Mouse (Mus musculus): ENCODE data around the gene Arhgap30. TPM values are rescaled to one million over a fixed set of nuclear protein-coding genes. Genes with fewer than 3 reads are reported as not detected.

Gene Arhgap30
- polyA plus RNA-seq, 1 experiment from 2014 or later = 0.91 TPM

DNA sequence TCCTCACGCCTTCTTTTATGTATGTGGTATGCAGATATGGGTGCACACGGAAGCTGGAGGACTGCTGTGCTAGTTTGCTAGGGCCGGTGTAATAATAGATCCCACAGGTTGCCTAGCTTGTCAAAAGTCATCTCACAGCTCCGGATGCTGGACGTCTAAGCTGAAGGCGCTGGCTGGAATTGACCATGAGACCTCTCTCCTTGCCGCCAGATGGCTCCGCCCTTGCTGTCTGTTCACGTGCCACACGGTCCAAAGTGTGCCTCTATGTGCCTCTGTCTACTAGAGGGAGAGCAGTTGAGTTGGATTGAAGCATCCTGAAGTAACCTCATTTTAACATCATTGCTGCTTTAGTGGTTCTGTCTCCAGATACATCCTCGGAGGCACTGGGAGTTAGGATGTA lies 61.3 kb downstream of the Arhgap30 start:
- no peak overlapping the region for H3K4me2 ChIP-seq
- WGBS = 64% methylated on average over 11 of the region's 11 CpGs
- H3K36me3 ChIP-seq (ENCODE audit: insufficient read depth) = no peaks in the 10 kb centered on the region
- H3K4me3 ChIP-seq (ENCODE audit: low read depth, low read length) = no peak overlapping the region
- no peak for TF ChIP-seq CTCF (IDR thresholded peaks at IDR 0.05; ENCODE audit: low read depth)
- H3K9me3 ChIP-seq (ENCODE audit: low read depth, low read length) = no peaks in the 10 kb centered on the region
- ATAC-seq (ENCODE audit: insufficient read depth) = no peak
- H3K4me1 ChIP-seq (ENCODE audit: insufficient read depth) = peaks cover 14% of the 10 kb centered on the region; the same call in 1 of the 2 replicates
- no peak overlapping the region for H3K27ac ChIP-seq (ENCODE audit: low read depth)
- DNase-seq = no peak
- no peaks in the 10 kb centered on the region for H3K27me3 ChIP-seq (ENCODE audit: insufficient read depth, low read length)
- no peak overlapping the region for H3K9ac ChIP-seq

- Histone ChIP-seq H3K9me3 (ENCODE audit: low read depth, low read length) (no peaks in the 10 kb centered on the region), H3K4me3 (ENCODE audit: low read depth, low read length) (no peak overlapping the region), H3K4me1 (ENCODE audit: insufficient read depth) (peaks cover 14% of the 10 kb centered on the region; the same call in 1 of the 2 replicates), H3K4me2 (no peak overlapping the region), H3K27me3 (ENCODE audit: insufficient read depth, low read length) (no peaks in the 10 kb centered on the region), H3K9ac (no peak overlapping the region), H3K36me3 (ENCODE audit: insufficient read depth) (no peaks in the 10 kb centered on the region), H3K27ac (ENCODE audit: low read depth) (no peak overlapping the region)
- 69% methylated on average over 10 of the region's 10 CpGs for WGBS
- ATAC-seq (ENCODE audit: insufficient read depth) (no peak), DNase-seq (no peak)
- TF ChIP-seq CTCF (IDR thresholded peaks at IDR 0.05; ENCODE audit: low read depth) = no peak
Observed at GRCm38 (mm10) chr1:171451001-171451400, 62.2 kb downstream of the Arhgap30 start.

DNA sequence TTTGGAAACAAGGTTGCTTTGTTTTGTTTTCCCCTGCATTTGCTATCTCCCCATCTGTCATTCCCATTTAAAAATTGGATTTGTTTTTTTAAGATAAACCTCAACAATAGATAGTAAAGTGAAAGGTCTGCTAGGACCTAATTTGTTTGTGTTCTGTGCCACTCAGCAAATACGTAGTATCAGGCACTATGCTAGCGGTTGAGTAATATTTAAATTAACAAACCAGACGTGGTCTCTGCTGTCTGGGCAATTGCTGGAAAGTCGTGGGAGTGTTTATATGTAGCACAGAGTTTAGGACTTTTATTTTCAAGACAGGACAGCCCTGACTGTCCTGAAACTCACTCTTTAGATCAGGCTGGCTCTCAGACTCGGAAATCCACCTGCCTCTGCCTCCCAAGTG lies 63.8 kb downstream of the Arhgap30 start:
- ATAC-seq (ENCODE audit: insufficient read depth) (no peak), DNase-seq (no peak)
- H3K9ac ChIP-seq = no peak overlapping the region
- H3K9me3 ChIP-seq (ENCODE audit: low read depth, low read length) = no peaks in the 10 kb centered on the region
- H3K4me3 ChIP-seq (ENCODE audit: low read depth, low read length) = no peak overlapping the region
- no peak for TF ChIP-seq CTCF (IDR thresholded peaks at IDR 0.05; ENCODE audit: low read depth)
- H3K27me3 ChIP-seq (ENCODE audit: insufficient read depth, low read length) = no peaks in the 10 kb centered on the region
- H3K36me3 ChIP-seq (ENCODE audit: insufficient read depth) = no peaks in the 10 kb centered on the region
- H3K4me1 ChIP-seq (ENCODE audit: insufficient read depth) = peaks cover 3% of the 10 kb centered on the region; the same call in 1 of the 2 replicates
- H3K4me2 ChIP-seq = no peak overlapping the region
- WGBS = 50% methylated on average over 5 of the region's 5 CpGs
- H3K27ac ChIP-seq (ENCODE audit: low read depth) = no peak overlapping the region

GRCm38 (mm10) chr1:171452923-171453322 lies 64.2 kb downstream of the Arhgap30 start:
- H3K27ac ChIP-seq (ENCODE audit: low read depth) = no peak overlapping the region
- H3K36me3 ChIP-seq (ENCODE audit: insufficient read depth) = no peaks in the 10 kb centered on the region
- ATAC-seq (ENCODE audit: insufficient read depth) (no peak), DNase-seq (no peak)
- no peaks in the 10 kb centered on the region for H3K9me3 ChIP-seq (ENCODE audit: low read depth, low read length)
- H3K4me2 ChIP-seq = no peak overlapping the region
- H3K9ac ChIP-seq = no peak overlapping the region
- H3K4me3 ChIP-seq (ENCODE audit: low read depth, low read length) = no peak overlapping the region
- no peaks in the 10 kb centered on the region for H3K27me3 ChIP-seq (ENCODE audit: insufficient read depth, low read length)
- no peak for TF ChIP-seq CTCF (IDR thresholded peaks at IDR 0.05; ENCODE audit: low read depth)
- 72% methylated on average over 5 of the region's 5 CpGs for WGBS
- no peaks in the 10 kb centered on the region for H3K4me1 ChIP-seq (ENCODE audit: insufficient read depth)

- no peaks in the 10 kb centered on the region for H3K4me1 ChIP-seq (ENCODE audit: insufficient read depth)
- DNase-seq (no peak), ATAC-seq (ENCODE audit: insufficient read depth) (no peak)
- no peak overlapping the region for H3K4me3 ChIP-seq (ENCODE audit: low read depth, low read length)
- H3K36me3 ChIP-seq (ENCODE audit: insufficient read depth) = no peaks in the 10 kb centered on the region
- no peaks in the 10 kb centered on the region for H3K27me3 ChIP-seq (ENCODE audit: insufficient read depth, low read length)
- no peak overlapping the region for H3K9ac ChIP-seq
- no peak overlapping the region for H3K27ac ChIP-seq (ENCODE audit: low read depth)
- H3K4me2 ChIP-seq = no peak overlapping the region
- no peak for TF ChIP-seq CTCF (IDR thresholded peaks at IDR 0.05; ENCODE audit: low read depth)
- WGBS = 63% methylated on average over 6 of the region's 6 CpGs
- H3K9me3 ChIP-seq (ENCODE audit: low read depth, low read length) = no peaks in the 10 kb centered on the region
Observed at GRCm38 (mm10) chr1:171454926-171455325, 66.2 kb downstream of the Arhgap30 start.

DNA sequence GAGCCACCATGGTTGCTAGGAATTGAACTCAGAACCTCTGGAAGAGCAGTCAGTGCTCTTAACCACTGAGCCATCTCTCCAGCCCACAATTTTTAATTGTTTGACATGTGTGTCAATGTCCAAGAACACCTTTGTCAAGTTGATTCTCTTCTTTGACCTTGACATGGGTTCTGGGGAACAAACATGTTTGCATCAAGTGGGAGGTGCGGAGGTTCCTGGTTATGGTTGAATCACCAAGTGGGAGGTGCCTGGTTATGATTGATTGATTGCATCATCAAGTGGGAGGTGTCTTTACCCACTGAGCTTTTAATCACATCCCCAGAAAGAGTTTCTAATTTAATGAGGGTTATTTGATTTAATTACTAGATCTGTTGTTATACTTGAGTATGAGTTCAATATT lies 68.8 kb downstream of the Arhgap30 start:
- no peak overlapping the region for H3K4me2 ChIP-seq
- H3K4me3 ChIP-seq (ENCODE audit: low read depth, low read length) = no peak overlapping the region
- 90% methylated on average over 1 of the region's 1 CpGs for WGBS
- peaks cover 16% of the 10 kb centered on the region; the same call in 1 of the 2 replicates for H3K36me3 ChIP-seq (ENCODE audit: insufficient read depth)
- H3K27me3 ChIP-seq (ENCODE audit: insufficient read depth, low read length) = no peaks in the 10 kb centered on the region
- no peak for TF ChIP-seq CTCF (IDR thresholded peaks at IDR 0.05; ENCODE audit: low read depth)
- no peak overlapping the region for H3K27ac ChIP-seq (ENCODE audit: low read depth)
- H3K9me3 ChIP-seq (ENCODE audit: low read depth, low read length) = no peaks in the 10 kb centered on the region
- H3K9ac ChIP-seq = no peak overlapping the region
- DNase-seq (no peak), ATAC-seq (ENCODE audit: insufficient read depth) (no peak)
- H3K4me1 ChIP-seq (ENCODE audit: insufficient read depth) = no peaks in the 10 kb centered on the region

- no peak for ATAC-seq (ENCODE audit: insufficient read depth)
Observed at GRCm38 (mm10) chr1:171459791-171460190, 71.0 kb downstream of the Arhgap30 start.

More at GRCm38 (mm10) chr1:171459791-171460190, 71.0 kb downstream of the Arhgap30 start:
- H3K27ac ChIP-seq (ENCODE audit: low read depth) = no peak overlapping the region
- 39% methylated on average over 5 of the region's 5 CpGs for WGBS
- no peak for TF ChIP-seq CTCF (IDR thresholded peaks at IDR 0.05; ENCODE audit: low read depth)
- H3K36me3 ChIP-seq (ENCODE audit: insufficient read depth) = peaks cover 28% of the 10 kb centered on the region; the same call in 1 of the 2 replicates
- H3K4me1 ChIP-seq (ENCODE audit: insufficient read depth) = no peaks in the 10 kb centered on the region
- H3K4me2 ChIP-seq = no peak overlapping the region
- no peak for DNase-seq
- no peaks in the 10 kb centered on the region for H3K27me3 ChIP-seq (ENCODE audit: insufficient read depth, low read length)
- no peak overlapping the region for H3K9ac ChIP-seq
- no peak overlapping the region for H3K4me3 ChIP-seq (ENCODE audit: low read depth, low read length)
- no peaks in the 10 kb centered on the region for H3K9me3 ChIP-seq (ENCODE audit: low read depth, low read length)

Other genes starting within 250 kb of the Arhgap30 start
- 281 and 304 TPM in 2 replicates for gene Sdhc, start 238.4 kb upstream of the Arhgap30 start, polyA plus RNA-seq (2014; fragmentation: Nextera tagmentation; extraction: Ambion mirVana)
- 0.24 and 0.49 TPM in 2 replicates for gene Mpz, start 238.2 kb upstream of the Arhgap30 start, polyA plus RNA-seq (2014; fragmentation: Nextera tagmentation; extraction: Ambion mirVana)
- gene Pcp4l1, start 192.7 kb upstream of the Arhgap30 start, polyA plus RNA-seq (2014; fragmentation: Nextera tagmentation; extraction: Ambion mirVana) = 5.7 and 6.0 TPM in 2 replicates
- gene Nr1i3, start 175.0 kb upstream of the Arhgap30 start, polyA plus RNA-seq (2014; fragmentation: Nextera tagmentation; extraction: Ambion mirVana) = 0.13 and 0.23 TPM in 2 replicates
- gene Tomm40l, start 166.4 kb upstream of the Arhgap30 start, polyA plus RNA-seq (2014; fragmentation: Nextera tagmentation; extraction: Ambion mirVana) = 33.7 and 37.9 TPM in 2 replicates
- gene Apoa2, start 163.9 kb upstream of the Arhgap30 start, polyA plus RNA-seq (2014; fragmentation: Nextera tagmentation; extraction: Ambion mirVana) = 1.6 and 3.7 TPM in 2 replicates
- 44.2 and 47.3 TPM in 2 replicates for gene Fcer1g, start 154.6 kb upstream of the Arhgap30 start, polyA plus RNA-seq (2014; fragmentation: Nextera tagmentation; extraction: Ambion mirVana)
- 6.6 and 7.5 TPM in 2 replicates for gene Adamts4, start 138.5 kb upstream of the Arhgap30 start, polyA plus RNA-seq (2014; fragmentation: Nextera tagmentation; extraction: Ambion mirVana)
- gene Ndufs2, start 137.6 kb upstream of the Arhgap30 start, polyA plus RNA-seq (2014; fragmentation: Nextera tagmentation; extraction: Ambion mirVana) = 244 and 250 TPM in 2 replicates
- 80.3 and 94.3 TPM in 2 replicates for gene B4galt3, start 118.6 kb upstream of the Arhgap30 start, polyA plus RNA-seq (2014; fragmentation: Nextera tagmentation; extraction: Ambion mirVana)
- gene Ppox, start 107.8 kb upstream of the Arhgap30 start, polyA plus RNA-seq (2014; fragmentation: Nextera tagmentation; extraction: Ambion mirVana) = 50.9 and 51.7 TPM in 2 replicates
- 73.9 and 86.0 TPM in 2 replicates for gene Usp21, start 101.0 kb upstream of the Arhgap30 start, polyA plus RNA-seq (2014; fragmentation: Nextera tagmentation; extraction: Ambion mirVana)
- 107 and 108 TPM in 2 replicates for gene Ufc1, start 93.9 kb upstream of the Arhgap30 start, polyA plus RNA-seq (2014; fragmentation: Nextera tagmentation; extraction: Ambion mirVana)
- 48.8 and 48.9 TPM in 2 replicates for gene Dedd, start 59.8 kb upstream of the Arhgap30 start, polyA plus RNA-seq (2014; fragmentation: Nextera tagmentation; extraction: Ambion mirVana)
- gene Nit1, start 43.3 kb upstream of the Arhgap30 start, polyA plus RNA-seq (2014; fragmentation: Nextera tagmentation; extraction: Ambion mirVana) = 27.5 and 30.1 TPM in 2 replicates
- gene Pfdn2, start 43.3 kb upstream of the Arhgap30 start, polyA plus RNA-seq (2014; fragmentation: Nextera tagmentation; extraction: Ambion mirVana) = 40.0 and 44.5 TPM in 2 replicates
- gene Klhdc9, start 28.2 kb upstream of the Arhgap30 start, polyA plus RNA-seq (2014; fragmentation: Nextera tagmentation; extraction: Ambion mirVana) = 1.0 and 1.5 TPM in 2 replicates
- 2.3 and 2.4 TPM in 2 replicates for gene Nectin4, start 18.9 kb upstream of the Arhgap30 start, polyA plus RNA-seq (2014; fragmentation: Nextera tagmentation; extraction: Ambion mirVana)
- 81.0 and 81.9 TPM in 2 replicates for gene Usf1, start 22.4 kb downstream of the Arhgap30 start, polyA plus RNA-seq (2014; fragmentation: Nextera tagmentation; extraction: Ambion mirVana)
- gene Tstd1, start 29.9 kb downstream of the Arhgap30 start, polyA plus RNA-seq (2014; fragmentation: Nextera tagmentation; extraction: Ambion mirVana) = 2.0 and 3.4 TPM in 2 replicates
- 83.6 and 91.3 TPM in 2 replicates for gene F11r, start 48.6 kb downstream of the Arhgap30 start, polyA plus RNA-seq (2014; fragmentation: Nextera tagmentation; extraction: Ambion mirVana)
- 10.1 and 11.0 TPM in 2 replicates for gene Alyref2, start 114.5 kb downstream of the Arhgap30 start, polyA plus RNA-seq (2014; fragmentation: Nextera tagmentation; extraction: Ambion mirVana)
- gene Itln1, start 146.3 kb downstream of the Arhgap30 start, polyA plus RNA-seq (2014; fragmentation: Nextera tagmentation; extraction: Ambion mirVana) = not detected in 2 replicates
- gene Cd244a, start 170.2 kb downstream of the Arhgap30 start, polyA plus RNA-seq (2014; fragmentation: Nextera tagmentation; extraction: Ambion mirVana) = 0.31 TPM in 1 of 2 replicates, not detected in the other
- 0.14 TPM in 1 of 2 replicates, not detected in the other for gene Ly9, start 218.5 kb downstream of the Arhgap30 start, polyA plus RNA-seq (2014; fragmentation: Nextera tagmentation; extraction: Ambion mirVana)

Data from lung, embryonic 14.5 days (tissue).